Mouse (Mus musculus): ENCODE data around the gene Rbm12. TPM values are rescaled to one million over a fixed set of nuclear protein-coding genes. Genes with fewer than 3 reads are reported as not detected.

Gene Rbm12
- polyA plus RNA-seq, 1 experiment: 27.4 TPM

DNA sequence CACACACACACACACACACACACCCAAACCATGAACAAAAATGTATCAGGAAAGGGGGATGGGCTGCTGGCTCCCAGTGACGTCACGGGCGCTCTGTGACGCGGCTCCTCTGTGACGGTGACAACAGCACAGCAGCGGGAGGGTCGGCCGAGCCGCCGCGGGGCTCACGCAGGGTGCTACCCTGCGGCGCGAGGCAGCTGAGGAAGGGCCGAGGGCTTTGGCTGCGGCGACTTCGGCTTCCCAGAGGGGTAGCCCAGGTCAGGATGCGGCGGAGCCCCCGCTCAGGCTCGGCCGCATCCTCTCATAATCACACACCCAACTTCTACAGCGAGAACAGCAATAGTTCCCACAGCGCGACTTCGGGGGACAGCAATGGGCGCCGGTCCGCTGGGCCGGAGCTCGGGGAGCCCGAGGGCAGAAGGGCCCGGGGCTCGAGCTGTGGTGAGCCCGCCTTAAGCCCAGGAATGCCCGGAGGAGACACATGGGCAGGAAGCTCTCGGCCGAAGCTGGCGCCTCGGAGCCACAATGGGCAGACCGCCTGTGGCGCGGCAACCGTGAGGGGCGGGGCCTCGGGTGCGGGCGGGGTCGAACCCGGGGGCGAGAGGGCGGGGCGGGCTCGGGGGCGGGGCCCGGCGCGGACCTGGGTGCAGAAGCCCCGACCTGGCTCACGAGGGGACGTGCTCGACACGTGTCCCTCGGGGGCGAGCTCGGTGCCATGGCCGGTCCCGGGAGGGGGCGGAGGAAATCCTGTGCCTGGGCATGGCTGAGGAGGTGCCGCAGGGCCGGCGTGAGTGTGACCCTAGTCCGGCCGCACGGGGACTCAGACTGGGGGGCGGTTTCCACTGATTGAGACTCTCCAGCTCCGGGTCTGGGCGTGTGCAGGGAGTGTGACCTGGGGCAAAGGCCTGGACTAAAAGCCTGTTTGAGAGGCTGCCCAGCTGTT is 46.4 kb downstream of the Rbm12 start, which contains the start of gene Spag4:
Gene Spag4 (plus strand): TSS at position 77 of the 943 bp plus-strand sequence.
- peak within 1 kb of the TSS; percentile 29; the same call in 1 of the 2 replicates for H3K27ac ChIP-seq (ENCODE audit: insufficient read depth, low read length)
- peak within 1 kb of the TSS; percentile 80 for H3K4me3 ChIP-seq (ENCODE audit: insufficient read depth, low read length)
- no peaks in the 10 kb centered on the region for H3K4me1 ChIP-seq (ENCODE audit: control insufficient read depth, insufficient read depth, low read length)
- TF ChIP-seq POLR2A (IDR thresholded peaks at IDR 0.05; ENCODE audit: low read depth, low read length) (peak; percentile 76), CTCF (IDR thresholded peaks at IDR 0.05; ENCODE audit: borderline replicate concordance, insufficient read depth, low read length) (no peak)

DNA sequence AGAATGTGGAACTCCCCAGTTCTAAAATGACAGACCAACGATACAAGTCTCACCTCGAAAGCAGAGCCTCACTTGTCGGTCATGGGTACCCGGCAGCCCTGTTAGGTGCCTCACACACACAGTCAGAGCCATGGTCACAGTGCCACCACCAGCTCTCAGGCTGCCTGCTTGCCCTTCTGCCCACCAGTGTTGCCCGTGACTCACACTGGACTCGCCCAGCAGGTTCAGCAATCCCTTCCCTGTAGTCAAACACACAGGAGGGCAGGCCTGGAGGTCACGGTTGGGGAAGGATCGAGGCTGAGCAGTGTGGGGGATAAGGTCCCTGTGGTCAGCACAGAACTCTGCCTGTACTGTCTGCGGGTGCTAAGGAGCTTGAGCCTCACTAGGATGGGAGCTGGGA is 59.0 kb downstream of the Rbm12 start, which contains the start of gene Fer1l4:
Gene Fer1l4 (minus strand): TSS at position 132 of the 400 bp plus-strand sequence.
- TF ChIP-seq CTCF (IDR thresholded peaks at IDR 0.05; ENCODE audit: borderline replicate concordance, insufficient read depth, low read length): no peak
- TF ChIP-seq POLR2A (IDR thresholded peaks at IDR 0.05; ENCODE audit: low read depth, low read length): no peak
- H3K27ac ChIP-seq (ENCODE audit: insufficient read depth, low read length): no peak within 1 kb of the TSS
- no peak within 1 kb of the TSS for H3K4me3 ChIP-seq (ENCODE audit: insufficient read depth, low read length)
- H3K4me1 ChIP-seq (ENCODE audit: control insufficient read depth, insufficient read depth, low read length): no peaks in the 10 kb centered on the region

DNA sequence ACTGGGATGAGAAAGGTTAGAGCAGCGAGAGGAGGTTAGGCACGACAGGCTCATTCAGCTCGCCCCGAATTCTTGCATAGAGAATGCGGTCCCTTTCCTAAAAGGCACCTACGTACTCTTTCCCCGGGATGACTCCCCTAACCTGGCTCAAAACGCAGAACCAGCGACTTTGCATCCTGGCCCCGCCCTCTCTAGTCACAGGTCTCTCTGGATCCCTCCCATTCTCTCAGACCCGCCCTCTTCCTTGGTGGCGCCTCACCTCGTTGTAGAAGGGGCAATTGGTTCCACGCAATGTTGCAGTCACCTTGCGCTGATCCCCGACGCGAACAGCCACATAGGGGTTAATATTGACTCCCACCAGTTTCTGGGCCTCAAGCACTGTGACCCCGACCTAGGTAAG is 63.8 kb downstream of the Rbm12 start:
- TF ChIP-seq POLR2A (IDR thresholded peaks at IDR 0.05; ENCODE audit: low read depth, low read length) (no peak), CTCF (IDR thresholded peaks at IDR 0.05; ENCODE audit: borderline replicate concordance, insufficient read depth, low read length) (no peak)
- H3K4me3 ChIP-seq (ENCODE audit: insufficient read depth, low read length): no peak overlapping the region

DNA sequence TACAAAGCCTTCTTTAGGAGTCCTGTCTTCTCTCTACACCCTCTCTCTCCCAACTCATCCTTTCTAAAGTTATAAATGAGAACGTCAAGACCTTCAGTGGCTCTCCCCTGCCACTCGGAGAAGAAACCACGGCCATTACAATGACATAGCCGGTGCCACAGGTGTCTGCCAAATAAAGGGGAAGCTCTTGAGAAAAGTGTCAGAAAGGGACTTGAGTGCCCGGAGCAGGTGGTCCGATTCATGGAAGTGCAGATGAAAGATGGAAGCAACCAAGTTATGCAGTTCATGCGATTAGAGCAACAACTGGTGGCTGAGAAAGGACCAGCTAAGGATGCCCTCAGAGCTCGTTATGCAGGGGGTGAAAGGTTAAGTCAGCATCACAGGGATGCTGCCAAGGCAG is 68.9 kb downstream of the Rbm12 start:
- TF ChIP-seq POLR2A (IDR thresholded peaks at IDR 0.05; ENCODE audit: low read depth, low read length) (no peak), CTCF (IDR thresholded peaks at IDR 0.05; ENCODE audit: borderline replicate concordance, insufficient read depth, low read length) (no peak)

More for the DNA sequence above, 63.8 kb downstream of the Rbm12 start:
- Histone ChIP-seq H3K4me1 (ENCODE audit: control insufficient read depth, insufficient read depth, low read length) (no peaks in the 10 kb centered on the region), H3K27ac (ENCODE audit: insufficient read depth, low read length) (no peak overlapping the region)

More for the DNA sequence above, 68.9 kb downstream of the Rbm12 start:
- H3K27ac ChIP-seq (ENCODE audit: insufficient read depth, low read length): no peak overlapping the region
- H3K4me1 ChIP-seq (ENCODE audit: control insufficient read depth, insufficient read depth, low read length): no peaks in the 10 kb centered on the region
- no peak overlapping the region for H3K4me3 ChIP-seq (ENCODE audit: insufficient read depth, low read length)

Other genes with a start within 250 kb of the Rbm12 start
- 37.8 and 39.5 TPM in 2 replicates for gene Uqcc1, start 181.7 kb downstream of the Rbm12 start, polyA plus RNA-seq (2011; ENCODE audit: insufficient read length, low read depth, missing spikeins)
- not detected in 2 replicates for gene Gm15557, start 171.2 kb downstream of the Rbm12 start, polyA plus RNA-seq (2011; ENCODE audit: insufficient read length, low read depth, missing spikeins)
- gene Gdf5, start 166.6 kb downstream of the Rbm12 start, polyA plus RNA-seq (2011; ENCODE audit: insufficient read length, low read depth, missing spikeins): 0.92 and 1.3 TPM in 2 replicates
- 19.3 and 28.4 TPM in 2 replicates for gene Cep250, start 155.5 kb downstream of the Rbm12 start, polyA plus RNA-seq (2011; ENCODE audit: insufficient read length, low read depth, missing spikeins)
- 1.3 and 2.0 TPM in 2 replicates for gene 6430550D23Rik, start 104.0 kb downstream of the Rbm12 start, polyA plus RNA-seq (2011; ENCODE audit: insufficient read length, low read depth, missing spikeins)
- 144 and 161 TPM in 2 replicates for gene Ergic3, start 103.9 kb downstream of the Rbm12 start, polyA plus RNA-seq (2011; ENCODE audit: insufficient read length, low read depth, missing spikeins)
- not detected in 2 replicates for gene Fer1l4, start 59.0 kb downstream of the Rbm12 start, polyA plus RNA-seq (2011; ENCODE audit: insufficient read length, low read depth, missing spikeins)
- gene Spag4, start 46.8 kb downstream of the Rbm12 start, polyA plus RNA-seq (2011; ENCODE audit: insufficient read length, low read depth, missing spikeins): 1.5 and 3.9 TPM in 2 replicates
- gene Cpne1, start within 50 bp of the Rbm12 start, polyA plus RNA-seq (2011; ENCODE audit: insufficient read length, low read depth, missing spikeins): 59.3 and 67.9 TPM in 2 replicates
- gene Gm28036, start 15.1 kb upstream of the Rbm12 start, polyA plus RNA-seq (2011; ENCODE audit: insufficient read length, low read depth, missing spikeins): 29.0 and 29.7 TPM in 2 replicates
- 185 TPM in 2 replicates for gene Romo1, start 32.1 kb upstream of the Rbm12 start, polyA plus RNA-seq (2011; ENCODE audit: insufficient read length, low read depth, missing spikeins)
- gene Nfs1, start 32.2 kb upstream of the Rbm12 start, polyA plus RNA-seq (2011; ENCODE audit: insufficient read length, low read depth, missing spikeins): 30.2 and 37.7 TPM in 2 replicates
- gene Rbm39, start 68.3 kb upstream of the Rbm12 start, polyA plus RNA-seq (2011; ENCODE audit: insufficient read length, low read depth, missing spikeins): 391 and 520 TPM in 2 replicates
- gene Phf20, start 84.5 kb upstream of the Rbm12 start, polyA plus RNA-seq (2011; ENCODE audit: insufficient read length, low read depth, missing spikeins): 32.3 and 39.4 TPM in 2 replicates
- gene Cnbd2, start 200.3 kb upstream of the Rbm12 start, polyA plus RNA-seq (2011; ENCODE audit: insufficient read length, low read depth, missing spikeins): 1.3 and 3.4 TPM in 2 replicates
- gene Scand1, start 200.7 kb upstream of the Rbm12 start, polyA plus RNA-seq (2011; ENCODE audit: insufficient read length, low read depth, missing spikeins): 16.3 and 23.3 TPM in 2 replicates

Data from embryonic fibroblast, embryonic 13.5 days (primary cell).